Mouse (Mus musculus) liver, adult 2 months (tissue): ENCODE results near the gene Tmem143.

ENCODE experiments used
- CTCF ChIP-seq: fragments of 200-500 bp; IDR thresholded peaks from 2 replicates; pipeline ENCODE4 v1.5.1; 2011; ENCODE audit warnings: low read depth, low read length, control low read depth
- POLR2A ChIP-seq: fragments of 200-500 bp; IDR thresholded peaks from 2 replicates; pipeline ENCODE4 v1.6.1; 2011; ENCODE audit warnings: low read length, control low read depth; ENCODE audit not compliant: insufficient read depth; ENCODE audit errors: extremely low read depth

DNA sequence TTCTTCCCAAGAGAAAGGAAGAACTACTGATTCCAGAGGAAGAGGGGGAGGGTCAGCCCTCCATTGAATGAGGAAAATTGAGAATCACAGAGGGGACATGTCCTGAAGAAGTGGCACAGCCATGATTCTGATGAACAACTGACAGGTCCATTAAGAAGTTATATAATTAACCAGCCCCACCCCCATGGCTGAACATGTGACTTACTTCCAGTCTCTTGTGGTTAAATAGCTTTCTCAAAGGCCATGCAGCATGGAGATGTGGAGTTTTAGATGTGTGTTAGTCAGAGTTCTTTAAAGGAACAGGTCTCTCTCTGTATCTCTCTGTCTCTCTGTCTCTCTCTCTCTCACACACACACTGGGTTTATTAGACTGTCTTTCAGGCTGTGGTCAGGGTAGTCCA is 11.6 kb downstream of the Tmem143 start:
- TF ChIP-seq POLR2A = no peak
- no peak for TF ChIP-seq CTCF
